In genomic region chr19:6951994-6952711, GRCm38 (mm10) we compare ENCODE assay signal across 8 mouse cellular contexts. TPM values are rescaled to one million over a fixed set of nuclear protein-coding genes. Genes with fewer than 3 reads are reported as not detected.
DNase-seq lines count a peak whose midpoint lies in the region; ATAC-seq and TF ChIP-seq lines count a peak whose summit lies in the region.

No protein-coding gene starts in this region.

- H3K79me2 ChIP-seq in macrophage (ENCODE audit: inconsistent target) = no peaks in the 10 kb centered on the region; the same call in 1 of the 2 replicates

- H3K27me3 ChIP-seq in Patski = no peaks in the 10 kb centered on the region
- no peaks in the 10 kb centered on the region for H3K27me3 ChIP-seq in hindbrain, embryonic 14.5 days (ENCODE audit: control insufficient read depth, insufficient read depth, low read length)

- 4% methylated on average over 31 of the region's 31 CpGs for WGBS in hindbrain, embryonic 14.5 days
- 5% methylated on average over 31 of the region's 31 CpGs for WGBS in macrophage (ENCODE audit: missing documents)

- intact Hi-C loops in left cerebral cortex, adult 2 months (cut with DNase I) = loop anchor here (2.0 kb wide), 1 partner anchor 17 kb away; no protein-coding TSS in a partner anchor

- ATAC-seq in Patski = peak; percentile 23
- ATAC-seq in hindbrain, embryonic 14.5 days (ENCODE audit: low FRiP score) = peak; percentile 13; the same call in 1 of the 2 replicates

- no peak for TF ChIP-seq CTCF in Patski (IDR thresholded peaks at IDR 0.05)
- TF ChIP-seq CTCF in left cerebral cortex, adult 2 months (IDR thresholded peaks at IDR 0.05) = no peak

- peak overlapping the region; percentile 47 for H3K4me3 ChIP-seq in hindbrain, embryonic 14.5 days (replicated peaks; ENCODE audit: low read length)
- H3K4me3 ChIP-seq in left cerebral cortex, adult 2 months = peak overlapping the region; percentile 62
- peak overlapping the region; percentile 71 for H3K4me3 ChIP-seq in macrophage (ENCODE audit: inconsistent target)

- peak overlapping the region; percentile 90 for H3K27ac ChIP-seq in hindbrain, embryonic 14.5 days
- H3K27ac ChIP-seq in left cerebral cortex, adult 2 months = peak overlapping the region; percentile 96
- H3K27ac ChIP-seq in macrophage = peak overlapping the region; percentile 92

- peak overlapping the region; percentile 93 for H3K4me2 ChIP-seq in hindbrain, embryonic 14.5 days (replicated peaks)

- CTCF ChIA-PET in Patski (lab: Charles Lee) = interaction anchor here (0.9 to 3.5 kb wide), 8 partner anchors 10 to 33 kb away, joined by 3 to 21 read pairs (median 8); partner anchors contain the start of genes Bad, Gpr137 and Plcb3

- H3K9ac ChIP-seq in hindbrain, embryonic 14.5 days = peak overlapping the region; percentile 63

- no peaks in the 10 kb centered on the region for H3K9me3 ChIP-seq in hindbrain, embryonic 14.5 days (ENCODE audit: control insufficient read depth, low read length)

- H3K36me3 ChIP-seq in hindbrain, embryonic 14.5 days (replicated peaks; ENCODE audit: control insufficient read depth, insufficient read depth) = peaks cover 14% of the 10 kb centered on the region; the same call in 1 of the 2 replicates
- H3K36me3 ChIP-seq in macrophage (ENCODE audit: inconsistent target) = peaks cover 29% of the 10 kb centered on the region

- POLR2A ChIA-PET in Patski (lab: Charles Lee) = interaction anchor here (1.0 to 5.0 kb wide), 10 partner anchors 7 to 40 kb away, joined by 4 to 75 read pairs (median 6); partner anchors contain the start of genes Bad, Dnajc4, Esrra and Gpr137

- no peak for DNase-seq in Patski (ENCODE audit: low read depth, low spot score)
- DNase-seq in cerebellum, postnatal 36 days = peak; percentile 69 to 79
- DNase-seq in gastrocnemius, adult 18-20 months (ENCODE audit: low spot score) = peak; percentile 87
- peak; percentile 55 for DNase-seq in hindbrain, embryonic 14.5 days (ENCODE audit: low spot score)
- DNase-seq in left cerebral cortex, adult 2 months (ENCODE audit: extremely low spot score in 1 of 2, low spot score in 2 of 2) = peak; percentile 60 to 75
- DNase-seq in right cerebral cortex, adult 2 months (ENCODE audit: low spot score in 2 of 2) = peak; percentile 60 to 73
- DNase-seq in urinary bladder, postnatal 10 days (ENCODE audit: low spot score) = peak; percentile 57

- peaks cover 19% of the 10 kb centered on the region for H3K4me1 ChIP-seq in hindbrain, embryonic 14.5 days (replicated peaks; ENCODE audit: control insufficient read depth, insufficient read depth, low read length)

- in situ Hi-C loops in Patski (cut with MboI; ENCODE audit: low pct_unique_long_range_greater_than_20kb) = no loop called here

RNA-seq across cellular contexts. Expression of gene Gpr137, which starts 9.9 kb away (rescaled TPM):
- polyA plus RNA-seq in Patski (2021) (73.0 TPM), macrophage (2018) (15.6 to 35.9 TPM (median 30.6 TPM) in 3 replicates)
- 10 to 100 TPM; 10.0 to 10.4 TPM for total RNA-seq in gastrocnemius, adult 18-20 months (2021)
- 60.2 and 68.8 TPM in 2 replicates for polyA plus RNA-seq in hindbrain, embryonic 14.5 days (2014; fragmentation: Nextera tagmentation; extraction: Ambion mirVana)
- total RNA-seq in left cerebral cortex, adult 2 months (2021) = 100 to 1,000 TPM in 1 of 2 experiments, 10 to 100 TPM in 1; 97.3 to 104 TPM
- 100 to 1,000 TPM in 1 of 26 experiments, 10 to 100 TPM in 25; 27.2 to 109 (median 56.2) TPM for total RNA-seq in macrophage (2018; cell fraction: chromatin; rRNA removed)
- 10 to 100 TPM; 16.5 to 34.5 (median 24.1) TPM for total RNA-seq in macrophage (2018; cell fraction: cytosol; rRNA removed)
- 10 to 100 TPM; 23.7 to 92.5 (median 55.7) TPM for total RNA-seq in macrophage (2018; cell fraction: nucleus; rRNA removed)

RNA-seq across cellular contexts. Expression of gene Bad, which starts 10.5 kb away (rescaled TPM):
- polyA plus RNA-seq in Patski (2021) (108 TPM), macrophage (2018) (40.5 to 63.3 TPM (median 50.1 TPM) in 3 replicates)
- total RNA-seq in gastrocnemius, adult 18-20 months (2021) = 10 to 100 TPM in 1 of 2 experiments, 1 to 10 TPM in 1; 9.7 to 12.2 TPM
- polyA plus RNA-seq in hindbrain, embryonic 14.5 days (2014; fragmentation: Nextera tagmentation; extraction: Ambion mirVana) = 81.8 and 84.5 TPM in 2 replicates
- total RNA-seq in left cerebral cortex, adult 2 months (2021) = 10 to 100 TPM; 34.8 to 36.2 TPM
- 10 to 100 TPM in 20 of 26 experiments, 1 to 10 TPM in 6; 4.0 to 36.4 (median 20.2) TPM for total RNA-seq in macrophage (2018; cell fraction: chromatin; rRNA removed)
- 10 to 100 TPM; 31.1 to 49.0 (median 39.7) TPM for total RNA-seq in macrophage (2018; cell fraction: cytosol; rRNA removed)
- 10 to 100 TPM in 21 of 26 experiments, 1 to 10 TPM in 5; 7.4 to 26.7 (median 14.3) TPM for total RNA-seq in macrophage (2018; cell fraction: nucleus; rRNA removed)

RNA-seq across cellular contexts. Expression of gene Kcnk4, which starts 17.8 kb away (rescaled TPM):
- polyA plus RNA-seq in Patski (2021) (7.6 TPM), macrophage (2018) (not detected in 3 replicates)
- total RNA-seq in gastrocnemius, adult 18-20 months (2021) = not detected
- polyA plus RNA-seq in hindbrain, embryonic 14.5 days (2014; fragmentation: Nextera tagmentation; extraction: Ambion mirVana) = 8.5 and 10.9 TPM in 2 replicates
- total RNA-seq in left cerebral cortex, adult 2 months (2021) = 10 to 100 TPM; 39.1 to 39.2 TPM
- not detected for total RNA-seq in macrophage (2018; cell fraction: chromatin; rRNA removed)
- not detected for total RNA-seq in macrophage (2018; cell fraction: cytosol; rRNA removed)
- total RNA-seq in macrophage (2018; cell fraction: nucleus; rRNA removed) = not detected

RNA-seq across cellular contexts. Expression of gene Ppp1r14b, which starts 22.6 kb away (rescaled TPM):
- polyA plus RNA-seq in Patski (2021) (267 TPM), macrophage (2018) (51.9 to 204 TPM (median 81.4 TPM) in 3 replicates)
- 100 to 1,000 TPM; 117 to 145 TPM for total RNA-seq in gastrocnemius, adult 18-20 months (2021)
- 211 and 215 TPM in 2 replicates for polyA plus RNA-seq in hindbrain, embryonic 14.5 days (2014; fragmentation: Nextera tagmentation; extraction: Ambion mirVana)
- 10 to 100 TPM; 62.4 to 65.6 TPM for total RNA-seq in left cerebral cortex, adult 2 months (2021)
- total RNA-seq in macrophage (2018; cell fraction: chromatin; rRNA removed) = 10 to 100 TPM in 22 of 26 experiments, 1 to 10 TPM in 4; 5.2 to 52.6 (median 18.4) TPM
- 100 to 1,000 TPM in 19 of 26 experiments, 10 to 100 TPM in 7; 70.2 to 154 (median 105) TPM for total RNA-seq in macrophage (2018; cell fraction: cytosol; rRNA removed)
- 10 to 100 TPM; 22.5 to 80.6 (median 39.4) TPM for total RNA-seq in macrophage (2018; cell fraction: nucleus; rRNA removed)

RNA-seq across cellular contexts. Expression of gene Plcb3, which starts 24.1 kb away (rescaled TPM):
- polyA plus RNA-seq in Patski (2021) (59.6 TPM), macrophage (2018) (15.2 to 25.2 TPM (median 24.8 TPM) in 3 replicates)
- total RNA-seq in gastrocnemius, adult 18-20 months (2021) = 10 to 100 TPM; 10.2 to 11.3 TPM
- 10.6 and 11.4 TPM in 2 replicates for polyA plus RNA-seq in hindbrain, embryonic 14.5 days (2014; fragmentation: Nextera tagmentation; extraction: Ambion mirVana)
- total RNA-seq in left cerebral cortex, adult 2 months (2021) = 10 to 100 TPM; 11.1 to 12.1 TPM
- 100 to 1,000 TPM in 11 of 26 experiments, 10 to 100 TPM in 15; 62.5 to 333 (median 91.9) TPM for total RNA-seq in macrophage (2018; cell fraction: chromatin; rRNA removed)
- 10 to 100 TPM in 24 of 26 experiments, 1 to 10 TPM in 2; 7.6 to 22.0 (median 14.4) TPM for total RNA-seq in macrophage (2018; cell fraction: cytosol; rRNA removed)
- total RNA-seq in macrophage (2018; cell fraction: nucleus; rRNA removed) = 100 to 1,000 TPM in 2 of 26 experiments, 10 to 100 TPM in 24; 23.3 to 148 (median 41.0) TPM
